Mouse (Mus musculus) liver, embryonic 14 days (tissue): ENCODE results near the gene Ifnz. TPM values are rescaled to one million over a fixed set of nuclear protein-coding genes. Genes with fewer than 3 reads are reported as not detected.

ENCODE experiments used
- polyA plus RNA-seq: library from polyadenylated mRNA; depleted of rRNA; stranded (reverse); fragments of >200 nt; gene quantifications from 2 replicates; pipeline ENCODE4 v1.2.3, GENCODE M21; 2012; rRNA removed

Ifnz gene
- polyA plus RNA-seq = 0.01 TPM in 1 of 2 replicates, not detected in the other

GRCm38 (mm10) chr4:88781831-88782230 is at the start of gene Ifnz:
Gene Ifnz, plus strand, starts transcription at chr4:88782131.

GRCm38 (mm10) chr4:88754818-88755340 is 27.1 kb upstream of the Ifnz start, which contains the start of gene Gm13271:
Gene Gm13271, plus strand, starts transcription at chr4:88754868.

GRCm38 (mm10) chr4:88759610-88760268 is 22.2 kb upstream of the Ifnz start, which contains the start of gene Gm13283:
Gene Gm13283, plus strand, starts transcription at chr4:88760119.

GRCm38 (mm10) chr4:88773534-88773933 is 8.4 kb upstream of the Ifnz start, which contains the start of gene Gm13290:
Gene Gm13290, plus strand, starts transcription at chr4:88773834.

GRCm38 (mm10) chr4:88776622-88777021 is 5.3 kb upstream of the Ifnz start, which contains the start of gene Gm13289:
Gene Gm13289, plus strand, starts transcription at chr4:88776922.

GRCm38 (mm10) chr4:88779550-88779949 is 2.4 kb upstream of the Ifnz start, which contains the start of gene Gm13272:
Gene Gm13272, plus strand, starts transcription at chr4:88779850.

GRCm38 (mm10) chr4:88785409-88785808 is 3.5 kb downstream of the Ifnz start, which contains the start of gene Gm13276:
Gene Gm13276, plus strand, starts transcription at chr4:88785709.

GRCm38 (mm10) chr4:88788402-88788801 is 6.5 kb downstream of the Ifnz start, which contains the start of gene Gm13277:
Gene Gm13277, plus strand, starts transcription at chr4:88788632.

GRCm38 (mm10) chr4:88791250-88791649 is 9.3 kb downstream of the Ifnz start, which contains the start of gene Gm13278:
Gene Gm13278, plus strand, starts transcription at chr4:88791550.

GRCm38 (mm10) chr4:88793936-88794675 is 12.2 kb downstream of the Ifnz start, which contains the start of gene Gm13275:
Gene Gm13275, plus strand, starts transcription at chr4:88794487.

GRCm38 (mm10) chr4:88797097-88797496 is 15.2 kb downstream of the Ifnz start, which contains the start of gene Gm13279:
Gene Gm13279, plus strand, starts transcription at chr4:88797397.

GRCm38 (mm10) chr4:88799365-88799764 is 17.4 kb downstream of the Ifnz start, which contains the start of gene Gm13285:
Gene Gm13285, plus strand, starts transcription at chr4:88799665.

GRCm38 (mm10) chr4:88802954-88803353 is 21.0 kb downstream of the Ifnz start, which contains the start of gene Gm13287:
Gene Gm13287, plus strand, starts transcription at chr4:88803254.

GRCm38 (mm10) chr4:88805231-88805630 is 23.3 kb downstream of the Ifnz start, which contains the start of gene Gm13288:
Gene Gm13288, plus strand, starts transcription at chr4:88805531.

GRCm38 (mm10) chr4:88815928-88816327 is 34.0 kb downstream of the Ifnz start, which contains the start of gene Ifna7:
Gene Ifna7, plus strand, starts transcription at chr4:88816228.

GRCm38 (mm10) chr4:88819659-88820058 is 37.7 kb downstream of the Ifnz start, which contains the start of gene Ifna11:
Gene Ifna11, plus strand, starts transcription at chr4:88819959.

GRCm38 (mm10) chr4:88827116-88827515 is 45.2 kb downstream of the Ifnz start, which contains the start of gene Ifna6:
Gene Ifna6, plus strand, starts transcription at chr4:88827416.

Other genes starting within 250 kb of the Ifnz start
- not detected in 2 replicates for gene Ifna15, start 223.9 kb upstream of the Ifnz start, polyA plus RNA-seq
- gene Ifna14, start 210.3 kb upstream of the Ifnz start, polyA plus RNA-seq = not detected in 2 replicates
- not detected in 2 replicates for gene Ifna9, start 189.7 kb upstream of the Ifnz start, polyA plus RNA-seq
- not detected in 2 replicates for gene Ifna12, start 178.8 kb upstream of the Ifnz start, polyA plus RNA-seq
- gene C87499, start 147.7 kb upstream of the Ifnz start, polyA plus RNA-seq = not detected in 2 replicates
- not detected in 2 replicates for gene Ifna13, start 137.7 kb upstream of the Ifnz start, polyA plus RNA-seq
- not detected in 2 replicates for gene Ifna16, start 105.2 kb upstream of the Ifnz start, polyA plus RNA-seq
- gene Ifna2, start 98.2 kb upstream of the Ifnz start, polyA plus RNA-seq = not detected in 2 replicates
- gene Ifnab, start 90.8 kb upstream of the Ifnz start, polyA plus RNA-seq = 0.06 TPM in 1 of 2 replicates, not detected in the other
- gene Gm26566, start 60.3 kb upstream of the Ifnz start, polyA plus RNA-seq = 0.06 and 0.10 TPM in 2 replicates
- 9.1 and 11.2 TPM in 2 replicates for gene Klhl9, start 59.7 kb upstream of the Ifnz start, polyA plus RNA-seq
- not detected in 2 replicates for gene Gm13271, start 27.3 kb upstream of the Ifnz start, polyA plus RNA-seq
- not detected in 2 replicates for gene Gm13283, start 22.0 kb upstream of the Ifnz start, polyA plus RNA-seq
- gene Gm13290, start 8.3 kb upstream of the Ifnz start, polyA plus RNA-seq = not detected in 2 replicates
- gene Gm13289, start 5.2 kb upstream of the Ifnz start, polyA plus RNA-seq = not detected in 2 replicates
- gene Gm13272, start 2.3 kb upstream of the Ifnz start, polyA plus RNA-seq = not detected in 2 replicates
- not detected in 2 replicates for gene Gm13276, start 3.6 kb downstream of the Ifnz start, polyA plus RNA-seq
- gene Gm13277, start 6.5 kb downstream of the Ifnz start, polyA plus RNA-seq = not detected in 2 replicates
- not detected in 2 replicates for gene Gm13278, start 9.4 kb downstream of the Ifnz start, polyA plus RNA-seq
- gene Gm13275, start 12.4 kb downstream of the Ifnz start, polyA plus RNA-seq = 0.06 TPM in 1 of 2 replicates, not detected in the other
- not detected in 2 replicates for gene Gm13279, start 15.3 kb downstream of the Ifnz start, polyA plus RNA-seq
- not detected in 2 replicates for gene Gm13285, start 17.5 kb downstream of the Ifnz start, polyA plus RNA-seq
- not detected in 2 replicates for gene Gm13287, start 21.1 kb downstream of the Ifnz start, polyA plus RNA-seq
- gene Gm13288, start 23.4 kb downstream of the Ifnz start, polyA plus RNA-seq = not detected in 2 replicates
- not detected in 2 replicates for gene Ifna7, start 34.1 kb downstream of the Ifnz start, polyA plus RNA-seq
- not detected in 2 replicates for gene Ifna11, start 37.8 kb downstream of the Ifnz start, polyA plus RNA-seq
- gene Ifna6, start 45.3 kb downstream of the Ifnz start, polyA plus RNA-seq = not detected in 2 replicates
- gene Ifna5, start 53.4 kb downstream of the Ifnz start, polyA plus RNA-seq = not detected in 2 replicates
- not detected in 2 replicates for gene Ifna4, start 59.7 kb downstream of the Ifnz start, polyA plus RNA-seq
- gene Ifna1, start 68.0 kb downstream of the Ifnz start, polyA plus RNA-seq = not detected in 2 replicates
- not detected in 2 replicates for gene Ifne, start 98.1 kb downstream of the Ifnz start, polyA plus RNA-seq